Mouse (Mus musculus): ENCODE results near the gene Cacnb2. TPM values are rescaled to one million over a fixed set of nuclear protein-coding genes. Genes with fewer than 3 reads are reported as not detected.
A peak's percentile ranks its signal among the peaks of the same experiment; 100 is the strongest.

Cacnb2 gene
- total and polyA plus RNA-seq, 2 experiments from 2014 or later, result 10.9 to 28.7 TPM

DNA sequence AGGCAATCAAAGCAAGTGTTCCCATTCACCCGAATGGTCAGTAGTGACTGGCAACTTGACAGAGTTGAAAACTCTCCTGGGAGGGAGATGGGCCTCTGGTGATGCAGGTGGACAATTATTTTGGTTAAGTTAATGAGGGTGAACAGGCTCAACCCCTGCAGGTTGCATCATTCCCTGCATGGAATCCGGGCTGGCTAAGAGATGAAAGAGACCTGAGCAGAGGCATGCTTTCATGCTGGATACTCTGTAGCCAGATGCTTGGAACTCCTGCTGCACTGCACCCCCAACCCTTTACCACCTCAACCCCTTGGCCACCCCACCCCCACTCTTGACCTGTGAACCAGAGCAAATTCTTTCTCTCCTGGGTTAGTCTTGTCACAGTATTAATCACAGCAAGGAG is 258.7 kb downstream of the Cacnb2 start:
- ATAC-seq (ENCODE audit: low FRiP score) (no peak), DNase-seq (ENCODE audit: low spot score) (no peak)
- 26% methylated on average over 2 of the region's 2 CpGs for WGBS
- H3K4me2 ChIP-seq (ENCODE audit: low read depth, low read length, poor library complexity, severe bottlenecking), result no peak overlapping the region
- no peak overlapping the region for H3K4me3 ChIP-seq (ENCODE audit: low read depth, low read length)
- no peak overlapping the region for H3K9ac ChIP-seq (replicated peaks; ENCODE audit: low read length, poor library complexity, severe bottlenecking)
- H3K4me1 ChIP-seq (ENCODE audit: insufficient read depth, low read length), result no peaks in the 10 kb centered on the region
- no peaks in the 10 kb centered on the region for H3K36me3 ChIP-seq (ENCODE audit: insufficient read depth, low read length)
- no peaks in the 10 kb centered on the region for H3K27me3 ChIP-seq (ENCODE audit: insufficient read depth, low read length)
- H3K9me3 ChIP-seq (ENCODE audit: low read length), result no peaks in the 10 kb centered on the region
- TF ChIP-seq CTCF (IDR thresholded peaks at IDR 0.05), result no peak
- H3K27ac ChIP-seq (ENCODE audit: low read depth, low read length), result no peak overlapping the region

DNA sequence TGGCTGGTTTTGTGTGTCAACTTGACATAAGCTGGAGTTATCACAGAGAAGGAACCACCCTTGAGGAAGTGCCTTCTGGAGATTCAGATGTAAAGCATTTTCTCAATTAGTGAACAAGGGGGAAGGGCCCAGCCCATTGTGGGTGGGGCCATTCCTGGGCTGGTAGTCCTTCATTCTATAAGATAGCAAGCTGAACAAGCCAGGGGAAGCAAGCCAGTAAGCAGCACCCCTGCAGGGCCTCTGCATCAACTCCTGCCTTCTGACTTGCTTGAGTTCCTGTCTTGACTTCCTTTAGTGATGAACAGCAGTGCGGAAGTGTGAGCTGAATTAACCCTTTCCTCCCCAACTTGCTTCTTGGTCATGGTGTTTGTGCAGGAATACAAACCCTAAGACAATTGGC is 260.1 kb downstream of the Cacnb2 start:
- Histone ChIP-seq H3K4me1 (ENCODE audit: insufficient read depth, low read length) (no peaks in the 10 kb centered on the region), H3K27me3 (ENCODE audit: insufficient read depth, low read length) (no peaks in the 10 kb centered on the region), H3K4me2 (ENCODE audit: low read depth, low read length, poor library complexity, severe bottlenecking) (no peak overlapping the region), H3K9me3 (ENCODE audit: low read length) (no peaks in the 10 kb centered on the region), H3K4me3 (ENCODE audit: low read depth, low read length) (no peak overlapping the region), H3K36me3 (ENCODE audit: insufficient read depth, low read length) (no peaks in the 10 kb centered on the region), H3K9ac (replicated peaks; ENCODE audit: low read length, poor library complexity, severe bottlenecking) (no peak overlapping the region), H3K27ac (ENCODE audit: low read depth, low read length) (no peak overlapping the region)
- no peak for DNase-seq (ENCODE audit: low spot score)
- TF ChIP-seq CTCF (IDR thresholded peaks at IDR 0.05), result no peak
- ATAC-seq (ENCODE audit: low FRiP score), result no peak
- 52% methylated on average over 1 of the region's 1 CpGs for WGBS

DNA sequence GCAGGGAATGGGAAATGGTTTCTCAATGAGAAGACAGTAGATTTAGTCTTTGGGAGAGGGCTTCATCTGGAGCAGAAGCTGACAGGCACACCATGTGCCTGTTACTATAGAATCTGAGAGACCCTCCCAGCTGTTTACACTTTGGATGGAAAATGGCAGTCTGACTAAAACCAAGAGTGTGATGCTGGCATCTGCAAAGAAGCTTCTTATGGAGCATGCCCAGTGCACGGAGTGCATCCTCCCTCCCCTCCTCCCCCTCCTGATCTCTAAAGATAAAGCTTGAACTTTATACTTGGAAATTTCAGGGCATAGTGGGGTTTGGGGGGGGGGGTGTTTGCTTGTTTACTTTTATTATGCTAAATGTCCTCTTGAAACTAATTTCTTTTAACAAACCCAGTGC is 270.2 kb downstream of the Cacnb2 start:
- Histone ChIP-seq H3K36me3 (ENCODE audit: insufficient read depth, low read length) (no peaks in the 10 kb centered on the region), H3K9ac (replicated peaks; ENCODE audit: low read length, poor library complexity, severe bottlenecking) (no peak overlapping the region), H3K9me3 (ENCODE audit: low read length) (no peaks in the 10 kb centered on the region), H3K4me1 (ENCODE audit: insufficient read depth, low read length) (peaks cover 3% of the 10 kb centered on the region; the same call in 1 of the 2 replicates), H3K27ac (ENCODE audit: low read depth, low read length) (peak overlapping the region; percentile 74; the same call in 1 of the 2 replicates), H3K4me3 (ENCODE audit: low read depth, low read length) (peak overlapping the region; percentile 52), H3K4me2 (ENCODE audit: low read depth, low read length, poor library complexity, severe bottlenecking) (peak overlapping the region; percentile 72), H3K27me3 (ENCODE audit: insufficient read depth, low read length) (no peaks in the 10 kb centered on the region)
- peak; percentile 58 for ATAC-seq (ENCODE audit: low FRiP score)
- no peak for TF ChIP-seq CTCF (IDR thresholded peaks at IDR 0.05)
- WGBS, result 17% methylated on average over 1 of the region's 1 CpGs
- peak; percentile 62 for DNase-seq (ENCODE audit: low spot score)

DNA sequence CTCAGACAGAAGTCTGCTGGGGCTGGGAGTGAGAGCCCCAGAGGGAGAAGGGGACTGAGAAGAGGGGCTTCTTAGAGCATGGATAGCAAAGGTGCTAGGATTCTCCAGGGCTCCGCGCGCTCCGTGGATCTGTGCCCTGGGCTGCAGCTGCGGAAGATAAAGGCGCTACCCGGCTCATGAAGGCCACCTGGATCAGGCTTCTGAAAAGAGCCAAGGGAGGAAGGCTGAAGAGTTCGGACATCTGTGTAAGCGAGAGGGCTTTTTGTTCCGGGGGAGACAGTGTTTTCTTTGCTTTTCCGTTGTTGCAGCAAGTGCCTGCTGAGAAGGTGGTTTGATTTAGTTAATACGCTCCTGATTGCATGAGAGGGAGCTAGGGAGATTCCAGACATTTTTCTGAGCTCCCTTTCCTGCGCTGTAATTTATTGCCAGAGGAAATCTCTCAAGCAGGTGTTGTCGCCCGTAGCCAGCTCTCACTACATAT is 270.9 kb downstream of the Cacnb2 start:
- Histone ChIP-seq H3K9me3 (ENCODE audit: low read length) (no peaks in the 10 kb centered on the region), H3K27ac (ENCODE audit: low read depth, low read length) (peak overlapping the region; percentile 74), H3K9ac (replicated peaks; ENCODE audit: low read length, poor library complexity, severe bottlenecking) (peak overlapping the region; percentile 61), H3K4me3 (ENCODE audit: low read depth, low read length) (peak overlapping the region; percentile 52), H3K27me3 (ENCODE audit: insufficient read depth, low read length) (no peaks in the 10 kb centered on the region), H3K4me1 (ENCODE audit: insufficient read depth, low read length) (peaks cover 3% of the 10 kb centered on the region; the same call in 1 of the 2 replicates), H3K36me3 (ENCODE audit: insufficient read depth, low read length) (no peaks in the 10 kb centered on the region), H3K4me2 (ENCODE audit: low read depth, low read length, poor library complexity, severe bottlenecking) (peak overlapping the region; percentile 72)
- no peak for TF ChIP-seq CTCF (IDR thresholded peaks at IDR 0.05)
- DNase-seq (ENCODE audit: low spot score), result peak; percentile 43
- 5% methylated on average over 15 of the region's 15 CpGs for WGBS
- peak; percentile 35; the same call in 1 of the 2 replicates for ATAC-seq (ENCODE audit: low FRiP score)

DNA sequence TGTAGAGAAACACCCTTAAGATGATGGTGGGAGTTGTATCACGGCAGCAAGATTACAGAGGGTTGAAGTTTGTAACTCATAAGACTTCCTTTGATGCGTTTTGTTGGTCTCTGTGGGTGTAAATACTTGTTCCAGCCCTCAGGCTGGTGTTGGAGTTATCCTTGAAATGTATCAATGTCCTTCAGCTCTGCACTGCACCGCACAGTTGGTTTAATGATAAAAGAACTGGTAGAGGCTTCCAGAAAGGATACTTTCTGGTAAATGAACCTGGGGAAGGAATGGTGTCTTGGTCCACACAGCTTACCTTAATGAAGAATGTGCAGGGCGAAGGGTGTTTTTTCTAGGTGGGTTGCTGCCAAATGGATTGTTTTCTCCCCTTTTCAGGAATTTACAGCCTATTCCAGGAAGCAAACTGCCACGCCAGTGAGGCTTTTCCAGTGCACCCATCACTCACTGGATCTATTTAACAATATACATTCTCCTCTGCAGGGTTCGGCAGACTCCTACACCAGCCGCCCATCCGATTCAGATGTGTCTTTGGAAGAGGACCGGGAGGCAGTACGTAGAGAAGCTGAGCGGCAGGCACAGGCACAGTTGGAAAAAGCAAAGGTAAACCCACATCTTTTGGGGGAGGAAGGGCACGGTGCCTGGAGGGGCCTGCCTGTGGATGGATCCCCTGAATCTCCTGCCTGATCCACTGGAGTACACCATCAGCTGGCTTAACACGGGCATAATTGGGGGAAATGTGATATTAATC is 271.6 kb downstream of the Cacnb2 start:
- H3K9me3 ChIP-seq (ENCODE audit: low read length), result no peaks in the 10 kb centered on the region
- H3K4me3 ChIP-seq (ENCODE audit: low read depth, low read length), result peak overlapping the region; percentile 52
- no peaks in the 10 kb centered on the region for H3K27me3 ChIP-seq (ENCODE audit: insufficient read depth, low read length)
- TF ChIP-seq CTCF (IDR thresholded peaks at IDR 0.05), result no peak
- peak overlapping the region; percentile 61 for H3K9ac ChIP-seq (replicated peaks; ENCODE audit: low read length, poor library complexity, severe bottlenecking)
- WGBS, result 27% methylated on average over 13 of the region's 13 CpGs
- ATAC-seq (ENCODE audit: low FRiP score), result peak; percentile 12; the same call in 1 of the 2 replicates
- peaks cover 3% of the 10 kb centered on the region; the same call in 1 of the 2 replicates for H3K4me1 ChIP-seq (ENCODE audit: insufficient read depth, low read length)
- peak overlapping the region; percentile 72 for H3K4me2 ChIP-seq (ENCODE audit: low read depth, low read length, poor library complexity, severe bottlenecking)
- peak overlapping the region; percentile 74 for H3K27ac ChIP-seq (ENCODE audit: low read depth, low read length)
- H3K36me3 ChIP-seq (ENCODE audit: insufficient read depth, low read length), result no peaks in the 10 kb centered on the region
- DNase-seq (ENCODE audit: low spot score), result peak; percentile 8

DNA sequence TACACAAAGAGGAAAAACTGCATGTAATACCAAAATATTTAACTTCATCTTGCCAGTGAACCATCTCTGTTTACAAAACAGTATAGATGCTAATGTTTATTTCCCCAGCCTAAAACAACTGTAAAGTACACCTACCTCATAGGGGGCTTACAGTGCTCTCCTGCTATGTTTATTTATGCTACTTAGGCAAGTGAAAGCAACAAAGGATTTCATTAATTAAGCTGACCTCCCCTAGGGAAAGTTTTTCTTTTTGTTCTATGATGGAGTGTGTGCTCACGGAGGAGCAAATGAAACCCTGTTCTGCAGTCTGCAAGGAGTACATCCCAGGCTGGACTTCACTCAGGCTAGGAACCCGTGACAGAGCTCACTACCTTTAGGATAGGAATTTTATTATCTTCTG is 272.2 kb downstream of the Cacnb2 start:
- Histone ChIP-seq H3K4me1 (ENCODE audit: insufficient read depth, low read length) (peaks cover 3% of the 10 kb centered on the region; the same call in 1 of the 2 replicates), H3K4me2 (ENCODE audit: low read depth, low read length, poor library complexity, severe bottlenecking) (peak overlapping the region; percentile 72), H3K4me3 (ENCODE audit: low read depth, low read length) (peak overlapping the region; percentile 52), H3K36me3 (ENCODE audit: insufficient read depth, low read length) (no peaks in the 10 kb centered on the region), H3K9ac (replicated peaks; ENCODE audit: low read length, poor library complexity, severe bottlenecking) (peak overlapping the region; percentile 61), H3K27me3 (ENCODE audit: insufficient read depth, low read length) (no peaks in the 10 kb centered on the region), H3K9me3 (ENCODE audit: low read length) (no peaks in the 10 kb centered on the region), H3K27ac (ENCODE audit: low read depth, low read length) (peak overlapping the region; percentile 57; the same call in 1 of the 2 replicates)
- no peak for TF ChIP-seq CTCF (IDR thresholded peaks at IDR 0.05)
- 15% methylated on average over 2 of the region's 2 CpGs for WGBS
- ATAC-seq (ENCODE audit: low FRiP score) (no peak), DNase-seq (ENCODE audit: low spot score) (no peak)

All from midbrain, postnatal 0 days (tissue).